Mouse (Mus musculus) lung, adult 2 months (tissue): ENCODE results near the gene Paqr4.
A peak's percentile ranks its signal among the peaks of the same experiment; 100 is the strongest.

Experiments
- CTCF ChIP-seq: fragments of 200-500 bp; IDR thresholded peaks from 2 replicates; pipeline ENCODE4 v1.5.1; 2011; ENCODE audit warnings: mild to moderate bottlenecking, low read length, control low read depth; ENCODE audit not compliant: insufficient read depth
- POLR2A ChIP-seq: fragments of 200-500 bp; IDR thresholded peaks from 2 replicates; pipeline ENCODE4 v1.6.1; 2011; ENCODE audit warnings: low read depth, mild to moderate bottlenecking, control low read depth, low read length, borderline replicate concordance; ENCODE audit errors: extremely low read depth

DNA sequence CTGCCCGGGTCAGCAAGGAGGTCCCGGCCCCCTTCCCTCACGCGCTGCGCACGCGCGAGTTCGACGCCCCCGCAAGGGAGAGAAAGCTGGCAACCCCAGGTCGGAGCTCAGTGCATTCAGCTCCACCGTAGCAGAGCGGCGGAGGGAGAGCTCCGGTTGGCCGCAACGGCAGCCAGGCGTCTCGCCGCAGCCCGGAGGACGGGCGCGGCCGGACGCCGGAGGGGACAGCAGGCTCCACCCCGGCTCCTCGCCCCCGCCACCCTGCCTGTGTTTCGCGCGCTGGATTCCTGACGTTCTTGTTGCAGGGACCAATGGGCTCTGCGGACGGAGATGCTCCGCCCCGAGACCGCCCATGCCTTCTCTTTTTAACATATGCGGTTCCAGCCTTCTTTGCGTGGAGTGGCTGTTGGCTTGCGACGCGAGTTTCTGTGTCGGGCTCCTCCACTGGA is 507 bp downstream of the Paqr4 start:
- no peak for TF ChIP-seq CTCF
- peak; percentile 78 for TF ChIP-seq POLR2A
